Mouse (Mus musculus) hematopoietic stem cell, adult 5-6 weeks (primary cell): ENCODE measurements around the gene Tbkbp1. TPM values are rescaled to one million over a fixed set of nuclear protein-coding genes. Genes with fewer than 3 reads are reported as not detected.

Source experiments
- ATAC-seq, 2 experiments: fragments of 125-278 bp in 1 of 2; replicated peaks in 1 of 2; 2 replicates each; pipeline ENCODE4 v1.8.0; 2016 to 2017; ENCODE audit warnings: inconsistent platforms in 2 of 2, mild to moderate bottlenecking in 2 of 2, moderate number of reproducible peaks in 2 of 2, low read depth in 1 of 2, moderate TSS enrichment in 1 of 2; ENCODE audit not compliant: low FRiP score in 2 of 2, poor library complexity in 2 of 2, severe bottlenecking in 2 of 2, insufficient read depth in 1 of 2, low TSS enrichment in 1 of 2
- total RNA-seq: library from RNA; stranded (forward); fragments of 172-1452, 232-1000 nt; gene quantifications from 2 replicates; pipeline ENCODE4 v1.2.3, GENCODE M21; 2017

Tbkbp1 gene
- total RNA-seq, 1 experiment from 2014 or later = 8.1 TPM

DNA sequence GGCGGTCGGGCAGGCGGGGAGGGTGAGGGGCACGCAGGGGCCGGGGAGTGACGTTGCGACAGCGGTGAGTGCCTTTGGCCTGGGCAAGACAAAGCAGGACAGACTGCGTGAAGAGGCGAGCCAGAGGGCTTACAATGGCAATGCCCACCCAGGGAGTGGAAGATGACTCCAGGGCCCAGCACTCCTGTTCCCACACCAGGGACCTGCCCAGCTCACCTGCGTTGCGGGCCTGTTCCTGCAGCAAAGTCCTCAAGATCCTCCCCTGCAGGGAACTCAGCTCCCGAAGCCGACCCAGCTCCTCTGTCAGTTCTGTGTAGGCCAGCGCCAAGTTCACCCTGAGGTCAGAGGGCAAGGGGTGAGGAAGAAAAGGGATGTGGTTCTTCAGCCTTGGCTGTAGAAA lies 12.0 kb downstream of the Tbkbp1 start:
- ATAC-seq = no peak

DNA sequence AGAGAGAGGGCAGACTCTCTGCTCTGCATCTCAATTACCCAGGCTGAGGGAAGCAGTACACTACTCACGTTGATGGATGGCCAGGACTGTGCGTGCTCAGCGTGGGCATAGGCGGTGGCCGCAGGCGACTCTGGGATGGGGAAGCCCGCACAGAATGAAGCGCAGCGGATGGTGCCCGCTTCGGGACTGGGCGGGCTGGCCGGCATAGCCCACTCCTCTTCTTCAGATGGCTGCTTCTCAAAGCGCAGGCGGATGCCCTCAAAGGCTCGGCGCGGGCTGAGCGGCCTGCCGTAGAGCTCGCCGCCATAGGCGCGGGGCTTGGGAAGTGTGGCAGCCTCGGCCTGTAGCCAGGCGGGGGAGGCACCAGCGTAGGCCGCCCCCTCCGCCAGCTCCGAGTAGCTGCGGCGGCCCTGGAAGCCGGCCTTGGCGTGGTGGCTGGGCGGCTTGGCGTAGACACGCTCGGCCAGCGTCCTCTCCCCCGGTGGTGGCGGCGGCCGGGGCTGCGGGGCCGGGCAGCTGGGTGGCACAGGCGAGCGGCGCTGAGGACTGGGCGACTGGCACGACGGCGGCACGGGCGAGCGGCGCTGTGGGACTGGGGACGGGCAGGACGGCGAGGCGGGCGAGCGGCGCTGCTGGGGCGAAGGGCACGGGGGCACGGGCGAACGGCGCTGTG lies 12.6 kb downstream of the Tbkbp1 start:
- ATAC-seq = no peak

DNA sequence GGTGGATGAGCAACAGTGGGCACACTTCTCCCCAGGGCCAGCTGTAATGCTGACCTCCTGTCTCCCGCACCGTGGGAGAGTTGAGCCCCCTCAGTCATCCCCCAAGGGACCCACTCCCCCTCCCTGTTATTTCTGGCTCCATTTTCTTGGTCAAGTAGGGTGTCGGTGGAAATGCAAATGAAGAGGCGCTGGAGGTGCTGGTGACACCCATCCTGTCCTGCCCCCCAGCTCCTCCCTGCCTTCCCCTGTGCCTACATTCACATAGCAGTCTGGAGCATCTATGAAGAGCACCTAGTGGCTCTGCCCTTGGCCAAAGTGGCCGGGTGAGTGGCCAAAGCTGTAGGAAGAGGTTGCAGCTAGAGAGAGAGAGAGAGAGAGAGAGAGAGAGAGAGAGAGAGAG lies 18.0 kb downstream of the Tbkbp1 start:
- ATAC-seq = no peak

DNA sequence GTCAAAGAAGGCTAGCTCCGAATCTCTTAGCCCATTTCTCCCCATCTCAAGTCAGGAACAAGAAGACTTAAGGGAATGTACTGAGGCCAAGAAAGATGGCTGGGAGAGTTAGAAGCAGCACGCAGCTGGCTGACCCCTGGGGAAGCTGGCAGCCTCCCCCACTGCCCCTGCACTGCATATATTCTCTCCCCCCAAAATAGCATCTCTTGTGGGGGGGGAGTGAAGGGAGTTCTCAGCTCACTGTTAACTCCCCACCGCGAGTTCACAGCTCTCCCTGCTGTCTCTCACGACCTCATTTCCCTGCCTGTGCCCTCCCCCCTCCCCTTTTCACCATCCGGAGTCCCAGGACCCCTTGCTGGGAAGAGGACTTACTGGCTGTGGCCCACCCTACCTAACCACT lies 19.1 kb downstream of the Tbkbp1 start:
- ATAC-seq = no peak

DNA sequence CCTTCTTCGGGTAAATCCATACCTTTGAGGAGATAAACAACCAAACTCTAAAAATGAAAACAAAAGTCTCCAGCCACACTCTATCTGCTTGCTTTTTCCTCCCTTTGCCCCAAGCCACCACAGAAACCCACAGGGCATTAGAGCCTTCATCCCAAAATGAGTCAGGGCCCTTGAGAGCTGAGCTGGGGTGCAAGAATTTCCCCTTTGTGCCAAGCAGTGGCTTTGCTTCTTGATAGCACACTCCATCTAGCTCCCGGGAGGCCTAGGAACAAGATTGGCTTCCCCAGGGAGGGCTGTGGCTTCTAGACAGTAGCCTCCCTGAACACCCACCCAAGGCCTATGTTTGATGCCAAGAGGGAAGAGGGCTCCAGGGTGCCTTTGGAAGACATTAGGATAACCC lies 19.6 kb downstream of the Tbkbp1 start:
- no peak for ATAC-seq

DNA sequence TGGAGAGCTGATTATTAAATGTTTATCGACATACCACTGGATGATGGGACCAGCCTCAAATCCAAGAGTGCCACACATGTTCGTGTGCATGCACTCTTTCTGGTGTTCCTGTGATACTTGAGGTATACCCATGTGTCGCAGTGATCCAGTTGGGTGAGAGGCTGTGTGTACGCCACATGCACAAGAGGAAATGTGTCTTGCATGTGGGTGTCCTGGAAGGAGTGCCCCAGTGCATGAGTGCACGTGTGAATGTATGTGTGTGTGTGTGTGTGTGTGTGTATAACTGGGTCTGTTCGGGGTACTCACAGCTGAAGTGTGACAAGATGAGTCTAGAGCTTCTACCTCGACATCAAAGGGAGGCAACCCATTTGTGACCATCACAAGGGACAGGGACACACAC lies 21.0 kb downstream of the Tbkbp1 start:
- no peak for ATAC-seq

DNA sequence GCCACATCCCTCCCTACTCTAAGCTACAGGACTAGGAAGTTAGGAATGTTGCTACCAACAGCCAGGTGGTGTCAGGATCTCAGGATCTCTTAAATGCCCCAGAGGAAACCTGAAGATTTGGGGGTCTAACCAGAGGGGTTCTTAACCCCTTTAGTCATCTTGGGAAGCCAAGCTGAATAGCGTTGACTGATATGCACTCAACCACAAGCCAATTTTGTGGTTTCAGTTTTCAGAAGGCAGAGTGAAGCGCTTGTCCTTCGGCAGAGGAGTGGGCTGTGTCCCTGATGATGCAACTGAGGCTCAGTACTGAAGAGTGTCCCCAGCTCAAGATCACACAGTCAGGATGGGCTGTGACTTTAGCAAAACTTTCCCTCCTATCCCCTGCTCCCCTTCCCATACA lies 22.3 kb downstream of the Tbkbp1 start:
- no peak for ATAC-seq

DNA sequence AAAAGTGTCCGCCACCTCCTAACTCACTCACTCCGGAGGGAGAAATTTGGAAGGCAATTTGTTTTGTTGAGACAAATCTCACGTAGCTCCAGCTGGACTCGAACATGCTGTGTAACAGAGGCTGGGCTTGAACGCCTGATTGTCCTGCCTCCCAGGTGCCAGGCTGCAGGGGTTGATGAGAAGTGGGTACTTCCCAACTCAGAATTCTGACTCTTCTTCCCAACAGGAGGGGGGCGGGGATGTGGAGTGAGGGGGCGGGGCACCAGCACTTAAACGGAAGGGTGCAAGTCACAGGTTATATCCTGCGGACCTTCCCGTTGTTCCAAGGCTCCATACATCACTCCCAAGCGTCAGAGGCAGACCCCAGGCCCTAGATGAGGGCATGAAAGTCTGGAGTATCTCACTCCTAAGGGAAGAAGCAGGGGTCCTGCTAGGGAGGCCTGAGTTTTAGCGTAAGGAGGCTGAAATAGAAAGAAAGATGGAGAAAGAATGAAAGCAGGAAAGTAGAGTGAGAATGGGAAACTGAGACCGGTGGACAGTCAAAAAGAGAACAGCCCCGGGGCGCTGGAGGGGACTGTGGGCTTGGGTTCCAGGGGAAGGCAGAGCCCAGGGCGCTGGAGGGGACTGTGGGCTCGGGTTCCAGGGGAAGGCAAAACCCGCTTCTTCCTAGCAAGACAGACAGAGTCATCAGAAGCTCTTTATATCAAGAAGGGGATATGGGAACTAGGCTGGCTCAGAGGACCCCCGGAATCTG lies 23.6 kb downstream of the Tbkbp1 start:
- ATAC-seq = 0 out of 4 replicates have a peak, but pooled peaks of 1 of the 2 experiments have one; percentile 11

DNA sequence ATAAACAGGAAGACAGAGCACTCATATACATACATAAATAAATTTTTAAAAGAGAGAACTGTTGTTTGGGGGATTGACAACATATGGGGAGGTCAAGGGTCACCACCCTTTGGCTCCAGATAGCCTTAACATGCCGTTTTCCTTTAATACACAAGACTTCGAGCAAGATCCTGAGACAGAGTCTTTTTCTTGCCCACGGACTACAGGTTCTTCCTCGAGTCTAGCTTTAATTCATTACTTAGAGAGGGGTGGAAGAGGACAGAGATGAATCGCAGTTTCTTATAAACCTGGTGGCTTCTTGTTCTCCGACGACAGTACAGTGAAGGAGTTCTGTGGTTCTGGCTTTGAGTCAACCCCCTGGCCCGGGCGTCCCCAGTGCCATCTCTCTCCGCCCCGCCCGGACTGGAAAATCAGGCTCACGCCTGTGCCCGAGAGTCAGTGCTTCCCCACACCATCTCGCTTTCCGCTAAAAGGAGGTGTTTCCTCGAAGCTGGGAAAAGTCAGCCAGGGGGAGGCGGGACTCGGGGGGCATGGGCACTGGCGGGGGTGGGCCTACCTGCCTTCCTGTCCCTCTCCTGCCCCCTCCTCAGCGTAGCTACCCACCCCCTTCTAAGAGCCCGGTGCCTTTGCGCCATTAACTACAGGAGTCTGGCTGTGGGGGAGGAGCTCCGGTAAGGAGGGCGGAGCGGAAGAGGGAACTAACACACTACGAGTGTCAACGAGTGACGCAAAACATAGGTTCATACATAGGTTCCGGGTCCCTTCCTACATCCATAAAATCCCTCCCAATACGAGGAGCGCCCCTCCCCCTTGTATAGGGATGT lies 24.4 kb downstream of the Tbkbp1 start:
- ATAC-seq = peak; percentile 82 to 85

DNA sequence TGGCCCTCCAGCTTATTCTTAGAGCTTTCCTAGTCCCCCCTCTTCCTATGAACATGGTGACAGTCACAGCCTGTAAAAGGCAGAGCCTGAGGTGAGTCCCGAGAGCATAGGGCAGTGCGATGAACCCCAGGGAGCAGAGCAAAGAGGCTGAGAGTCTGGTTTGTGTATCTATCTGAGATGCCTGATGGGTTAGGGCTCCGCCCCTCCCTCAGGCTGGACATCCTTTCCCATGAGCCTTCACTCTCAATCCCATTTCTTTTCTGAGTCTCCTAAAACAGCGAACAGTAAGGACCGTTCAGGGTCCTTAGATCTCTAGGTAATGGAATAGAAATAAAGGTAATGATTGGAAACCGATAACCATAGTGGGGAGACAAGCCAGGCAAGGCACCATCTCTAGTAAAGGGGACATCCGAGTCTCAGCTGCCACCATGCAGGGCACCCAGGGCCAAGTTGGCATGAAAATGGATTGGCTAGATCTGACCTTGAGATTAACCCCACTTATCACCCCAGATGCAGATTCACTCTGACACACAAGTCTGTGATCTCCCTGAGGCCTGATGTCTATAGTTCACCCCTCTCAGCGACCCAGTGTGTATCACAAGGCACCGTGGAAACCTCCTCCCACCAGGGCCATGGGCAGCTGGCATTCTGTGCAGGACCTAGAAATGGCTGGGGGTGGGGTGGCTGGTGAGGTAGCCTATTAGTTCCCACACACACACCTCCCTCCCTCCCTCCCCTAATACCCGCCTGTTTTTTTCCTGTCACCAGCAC lies 26.8 kb downstream of the Tbkbp1 start:
- ATAC-seq = no peak

DNA sequence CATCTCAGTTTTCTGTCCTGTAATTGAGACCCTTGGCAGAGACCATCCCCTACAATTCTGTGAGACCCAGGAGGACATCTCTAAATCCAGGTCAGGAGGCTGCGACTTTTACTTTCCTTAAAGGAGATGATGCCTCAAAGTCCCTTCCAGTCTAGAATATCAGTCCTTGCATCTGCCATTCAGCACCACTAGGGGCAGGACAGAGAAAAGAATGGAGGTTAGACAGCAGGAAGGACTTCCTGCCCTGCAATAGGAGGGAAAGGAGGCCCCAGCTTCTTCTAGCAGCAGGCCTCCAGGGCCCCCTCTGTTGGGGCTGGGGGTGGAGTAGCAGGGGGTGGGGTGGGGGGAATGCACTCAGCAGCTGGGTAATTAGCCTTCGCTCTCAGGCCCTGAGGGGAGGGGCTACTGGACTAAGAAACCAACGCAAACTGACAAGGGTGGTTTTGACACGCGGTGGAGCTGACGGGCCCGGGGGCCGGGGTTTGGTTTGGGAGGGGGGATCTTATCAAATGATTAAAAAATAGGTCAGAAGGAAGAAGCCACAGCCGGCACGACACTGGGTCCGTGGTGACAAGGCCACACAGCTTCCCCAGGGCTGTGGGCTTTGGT lies 27.9 kb downstream of the Tbkbp1 start:
- no peak for ATAC-seq

DNA sequence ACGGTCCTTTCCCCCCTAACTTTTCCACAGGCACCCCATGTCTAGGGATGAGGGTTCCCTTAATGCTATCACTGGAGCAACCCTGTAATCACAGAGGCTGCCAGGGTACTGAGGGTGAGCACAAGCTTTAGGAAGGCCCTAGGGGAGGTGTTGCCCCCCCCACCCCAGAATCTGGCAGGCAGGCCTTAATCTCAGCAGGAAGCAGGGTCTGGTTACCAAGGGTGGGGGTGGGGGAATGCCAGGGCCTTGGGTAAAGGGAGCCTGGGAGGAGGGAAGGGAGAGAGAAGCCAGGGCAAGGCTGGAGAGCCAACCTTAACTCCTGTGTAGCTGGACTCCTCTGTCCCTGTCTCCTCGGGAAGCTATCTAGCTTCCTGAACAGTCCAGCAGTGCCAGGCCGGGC lies 30.7 kb downstream of the Tbkbp1 start:
- ATAC-seq = no peak

DNA sequence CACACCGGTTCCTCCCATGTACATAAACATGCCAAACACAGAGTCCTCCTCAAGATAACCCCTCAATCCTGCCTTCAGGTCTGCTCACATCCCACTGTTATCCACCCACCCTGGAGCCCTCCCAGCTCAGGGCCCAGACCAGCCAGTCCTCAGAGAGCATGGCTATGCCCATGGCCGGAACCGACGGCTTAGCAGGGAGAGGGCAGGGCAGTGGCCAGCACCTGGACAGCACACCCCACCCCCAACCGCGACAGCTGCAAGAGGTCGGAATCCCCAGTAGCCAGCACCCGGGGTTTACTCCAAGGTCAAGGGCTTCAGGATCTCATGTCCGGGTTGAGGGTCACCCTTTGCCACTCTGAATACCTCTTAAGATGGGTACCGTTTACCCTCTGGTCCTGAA lies 31.1 kb downstream of the Tbkbp1 start:
- no peak for ATAC-seq

DNA sequence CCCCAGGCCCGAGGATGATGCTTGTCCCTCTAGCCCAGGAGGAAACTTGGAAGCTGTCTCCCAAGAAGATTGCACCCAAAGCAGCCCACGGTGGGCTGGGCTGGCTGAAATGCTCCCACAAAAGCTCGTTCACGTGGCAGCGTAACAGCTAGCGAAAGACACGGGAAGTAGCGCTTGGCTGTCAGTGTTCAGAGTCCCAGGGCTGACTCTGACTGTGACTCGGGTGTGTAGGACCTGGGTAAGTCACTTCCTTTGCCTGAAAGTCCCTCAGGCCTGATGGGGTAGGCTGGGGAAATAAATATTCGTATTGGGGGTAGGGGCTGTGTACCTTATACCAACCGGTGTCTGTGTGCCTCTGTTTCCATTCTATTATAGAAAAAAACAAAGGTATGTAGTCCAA lies 35.5 kb downstream of the Tbkbp1 start:
- 0 out of 4 replicates have a peak, but pooled peaks have one; percentile 20 to 29 for ATAC-seq

DNA sequence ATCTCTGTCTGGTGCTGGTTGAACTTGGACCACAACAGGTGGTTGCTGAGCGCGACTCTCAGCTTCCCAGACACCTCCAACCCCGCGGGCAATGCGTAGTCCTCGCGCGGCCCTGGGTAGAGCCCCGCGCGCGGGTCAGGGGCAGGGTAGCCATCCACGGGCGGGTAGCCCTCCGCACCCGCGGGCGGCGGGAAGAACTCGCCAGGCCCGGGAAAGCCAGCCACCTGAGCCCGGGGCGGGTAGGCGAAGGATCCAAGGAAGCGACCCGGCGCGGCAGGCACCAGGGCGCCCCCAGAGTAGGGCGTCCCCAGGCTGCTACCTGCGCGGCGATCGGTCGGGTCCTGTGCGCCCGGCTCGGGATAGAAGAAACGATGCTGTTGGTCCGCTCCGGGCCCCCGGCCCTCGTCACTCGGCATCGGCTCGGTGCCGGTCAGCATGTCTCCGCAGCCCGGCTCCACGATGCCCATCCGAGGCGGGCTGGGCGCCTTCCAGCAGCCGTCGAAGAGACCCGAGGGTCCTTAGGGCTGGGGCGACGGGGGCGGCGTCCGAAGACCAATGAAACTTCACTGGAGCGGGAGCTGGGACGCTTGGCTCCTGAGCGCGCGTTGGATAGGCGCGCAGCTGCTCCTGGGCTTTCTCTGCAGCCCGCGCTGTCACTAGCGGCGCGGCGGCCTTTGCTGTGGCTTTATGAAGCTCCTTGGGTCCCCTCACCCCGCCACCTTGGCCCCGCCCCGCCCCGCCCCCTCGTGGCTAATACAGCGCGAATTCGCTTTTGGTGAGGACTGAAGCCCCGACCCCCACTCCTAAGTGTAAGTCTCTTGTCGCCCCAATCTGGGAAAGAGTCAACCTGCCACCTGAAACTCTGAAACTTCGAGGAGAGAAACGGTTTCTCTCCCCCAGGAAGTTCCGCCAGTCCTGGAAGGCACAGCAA lies 36.4 kb downstream of the Tbkbp1 start, which contains the start of gene Tbx21:
Tbx21 (minus strand) TSS at position 661 of the 931 bp plus-strand sequence.
- no peak for ATAC-seq

DNA sequence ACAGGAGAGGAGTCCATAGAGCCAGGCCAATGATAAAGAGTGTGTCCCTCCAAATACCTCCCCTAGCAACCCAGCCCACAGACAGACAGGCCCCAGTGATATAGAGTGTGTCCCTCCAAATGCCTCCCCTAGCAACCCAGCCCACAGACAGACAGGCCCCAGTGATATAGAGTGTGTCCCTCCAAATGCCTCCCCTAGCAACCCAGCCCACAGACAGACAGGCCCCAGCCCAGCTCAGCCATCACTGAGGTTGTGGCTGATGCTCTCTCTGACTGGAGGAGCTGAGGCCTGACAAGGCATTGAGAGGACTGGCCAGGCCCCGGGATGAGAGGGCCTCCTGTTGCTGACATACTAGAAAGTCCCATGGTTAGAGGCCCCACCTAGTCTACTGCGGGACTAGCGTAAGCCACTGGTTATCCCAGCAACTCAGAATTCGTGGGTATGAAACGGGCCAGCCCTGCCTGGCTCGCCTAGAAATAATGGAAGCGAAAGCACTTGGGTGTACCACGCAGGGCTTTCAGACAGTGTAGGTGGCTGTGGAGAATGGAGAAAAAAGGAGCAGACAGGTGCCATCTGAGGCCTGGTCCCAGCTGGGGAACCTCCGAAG lies 38.7 kb downstream of the Tbkbp1 start:
- ATAC-seq = no peak
